ENCODE assay signal across 9 mouse cellular contexts in the genomic region with DNA sequence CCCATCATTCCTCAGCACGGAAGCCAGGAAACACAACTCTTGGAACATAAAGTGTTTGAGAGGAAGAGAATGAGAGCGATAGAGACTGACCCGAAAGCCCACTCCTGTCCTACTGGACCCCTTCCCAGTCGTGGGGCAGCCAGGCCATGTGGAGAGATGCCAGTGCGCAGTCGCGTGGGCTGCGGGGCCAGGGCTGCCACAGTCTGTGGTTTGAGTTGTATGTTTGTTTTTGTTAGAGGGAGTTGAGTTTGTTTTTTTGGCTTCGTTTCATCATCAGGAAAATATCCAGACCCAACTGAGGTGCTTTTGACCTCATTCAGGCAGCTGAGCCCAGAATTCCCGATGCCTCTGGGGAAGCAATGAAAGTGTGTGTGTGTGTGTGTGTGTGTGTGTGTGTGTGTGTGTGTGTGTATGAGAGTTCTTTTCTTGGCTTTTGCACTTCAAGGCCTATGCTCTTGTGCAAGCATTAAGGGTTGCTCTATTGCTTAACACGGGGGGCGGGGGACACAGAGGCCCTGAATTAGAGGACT. TPM values are rescaled to one million over a fixed set of nuclear protein-coding genes. Genes with fewer than 3 reads are reported as not detected.
DNase-seq lines count a peak whose midpoint lies in the region; ATAC-seq and TF ChIP-seq lines count a peak whose summit lies in the region.
"Had no signal": no experiment of that assay in that cellular context is flagged by ENCODE, and none has a peak within 500 bp of the region (broad histone marks: within the 10 kb centered on the region; RNA-seq: fewer than 3 reads in every experiment).

No protein-coding gene starts in this region.

- no peaks in the 10 kb centered on the region for H3K9me3 ChIP-seq in embryonic facial prominence, embryonic 11.5 days (replicated peaks; ENCODE audit: control insufficient read depth, low read length)
- no peaks in the 10 kb centered on the region for H3K9me3 ChIP-seq in lung, postnatal 0 days (ENCODE audit: low read length)
- no peaks in the 10 kb centered on the region for H3K9me3 ChIP-seq in forebrain, embryonic 15.5 days
- H3K9me3 ChIP-seq: midbrain, embryonic 12.5 days had no signal

- H3K4me3 ChIP-seq in embryonic facial prominence, embryonic 11.5 days (ENCODE audit: low read depth, low read length), result no peak overlapping the region
- no peak overlapping the region for H3K4me3 ChIP-seq in lung, postnatal 0 days (ENCODE audit: low read depth, low read length)
- H3K4me3 ChIP-seq in left cerebral cortex, adult 2 months, result no peak overlapping the region
- H3K4me3 ChIP-seq in forebrain, embryonic 15.5 days, result no peak overlapping the region
- H3K4me3 ChIP-seq: midbrain, embryonic 12.5 days had no signal

- WGBS in embryonic facial prominence, embryonic 11.5 days, result 64% methylated on average over 12 of the region's 12 CpGs
- WGBS in lung, postnatal 0 days, result 33% methylated on average over 12 of the region's 12 CpGs
- 81% methylated on average over 12 of the region's 12 CpGs for WGBS in forebrain, embryonic 15.5 days

- TF ChIP-seq CTCF in lung, postnatal 0 days (IDR thresholded peaks at IDR 0.05), result no peak
- TF ChIP-seq CTCF in left cerebral cortex, adult 2 months (IDR thresholded peaks at IDR 0.05), result no peak

- no peaks in the 10 kb centered on the region for H3K4me1 ChIP-seq in embryonic facial prominence, embryonic 11.5 days (ENCODE audit: control insufficient read depth, insufficient read depth, low read length)
- peaks cover 8% of the 10 kb centered on the region for H3K4me1 ChIP-seq in lung, postnatal 0 days (ENCODE audit: insufficient read depth, low read depth, low read length)
- no peaks in the 10 kb centered on the region for H3K4me1 ChIP-seq in forebrain, embryonic 15.5 days

- peak; percentile 14; the same call in 1 of the 2 replicates for TF ChIP-seq EP300 in lung, postnatal 0 days (IDR thresholded peaks at IDR 0.05)

- DNase-seq in adrenal gland, adult 2 months, result peak; percentile 67
- no peak for DNase-seq in adrenal gland, adult 18-20 months (ENCODE audit: low spot score in 2 of 2)
- peak; percentile 11 for DNase-seq in embryonic facial prominence, embryonic 11.5 days (ENCODE audit: low spot score)
- peak; percentile 75 to 76 for DNase-seq in heart, postnatal 10 days
- peak; percentile 70 for DNase-seq in lung, postnatal 0 days (ENCODE audit: low spot score)
- DNase-seq in left cerebral cortex, adult 2 months (ENCODE audit: extremely low spot score in 1 of 2, low spot score in 2 of 2), result no peak
- no peak for DNase-seq in c-Kit-positive CD71-positive TER-119-positive erythroid progenitor cells, embryonic 14.5 days (ENCODE audit: low spot score)

- no peak overlapping the region for H3K4me2 ChIP-seq in embryonic facial prominence, embryonic 11.5 days (ENCODE audit: low read depth, low read length)
- H3K4me2 ChIP-seq in lung, postnatal 0 days (replicated peaks; ENCODE audit: low read depth, low read length), result 0 out of 2 replicates have a peak overlapping the region, but pooled peaks have one; percentile 25
- no peak overlapping the region for H3K4me2 ChIP-seq in forebrain, embryonic 15.5 days (replicated peaks)
- H3K4me2 ChIP-seq: midbrain, embryonic 12.5 days had no signal

- H3K27me3 ChIP-seq in embryonic facial prominence, embryonic 11.5 days (ENCODE audit: control insufficient read depth, insufficient read depth, low read length), result no peaks in the 10 kb centered on the region
- H3K27me3 ChIP-seq in lung, postnatal 0 days (replicated peaks; ENCODE audit: insufficient read depth, low read length), result no peaks in the 10 kb centered on the region
- H3K27me3 ChIP-seq in forebrain, embryonic 15.5 days, result no peaks in the 10 kb centered on the region
- H3K27me3 ChIP-seq: midbrain, embryonic 12.5 days had no signal

- intact Hi-C loops in heart, postnatal 10 days (cut with DNase I), result loop anchor here (2.0 kb wide), 2 partner anchors 43 to 115 kb away; partner anchors contain the start of genes Gm10638 and Siah1a
- intact Hi-C loops in left cerebral cortex, adult 2 months (cut with DNase I), result no loop called here

- H3K36me3 ChIP-seq in embryonic facial prominence, embryonic 11.5 days (replicated peaks; ENCODE audit: control insufficient read depth, insufficient read depth, low read depth, low read length), result no peaks in the 10 kb centered on the region
- no peaks in the 10 kb centered on the region for H3K36me3 ChIP-seq in lung, postnatal 0 days (ENCODE audit: insufficient read depth, low read length)
- H3K36me3 ChIP-seq in forebrain, embryonic 15.5 days, result no peaks in the 10 kb centered on the region
- H3K36me3 ChIP-seq: midbrain, embryonic 12.5 days had no signal

- H3K27ac ChIP-seq in embryonic facial prominence, embryonic 11.5 days (replicated peaks; ENCODE audit: low read depth, low read length), result no peak overlapping the region
- peak overlapping the region; percentile 74 for H3K27ac ChIP-seq in lung, postnatal 0 days (ENCODE audit: low read length)
- no peak overlapping the region for H3K27ac ChIP-seq in left cerebral cortex, adult 2 months
- H3K27ac ChIP-seq in forebrain, embryonic 15.5 days (replicated peaks), result no peak overlapping the region
- H3K27ac ChIP-seq: midbrain, embryonic 12.5 days had no signal

- no peak overlapping the region for H3K9ac ChIP-seq in embryonic facial prominence, embryonic 11.5 days (replicated peaks; ENCODE audit: low read length)
- no peak overlapping the region for H3K9ac ChIP-seq in lung, postnatal 0 days (replicated peaks; ENCODE audit: low read depth)
- H3K9ac ChIP-seq in forebrain, embryonic 15.5 days (replicated peaks), result no peak overlapping the region
- H3K9ac ChIP-seq: midbrain, embryonic 12.5 days had no signal

- no peak for ATAC-seq in embryonic facial prominence, embryonic 11.5 days (replicated peaks; ENCODE audit: insufficient number of reproducible peaks, low FRiP score, low TSS enrichment, low read depth)
- ATAC-seq in lung, postnatal 0 days, result peak; percentile 75
- ATAC-seq in forebrain, embryonic 15.5 days (replicated peaks), result no peak

RNA-seq across cellular contexts. Expression of gene Siah1a, which starts 42.2 kb away (rescaled TPM):
- 10 to 100 TPM; 16.3 to 17.7 TPM for total RNA-seq in adrenal gland, adult 2 months (2021)
- polyA plus RNA-seq in adrenal gland, adult 2 months (2012; rRNA removed), result 10.9 and 12.5 TPM in 2 replicates
- total RNA-seq in adrenal gland, adult 18-20 months (2021), result 10 to 100 TPM; 16.9 to 17.4 TPM
- 74.9 and 84.7 TPM in 2 replicates for polyA plus RNA-seq in embryonic facial prominence, embryonic 11.5 days (2014; fragmentation: Nextera tagmentation; extraction: Ambion mirVana)
- 10 to 100 TPM; 25.9 to 27.9 TPM for total RNA-seq in heart, postnatal 10 days (2021)
- polyA plus RNA-seq in lung, postnatal 0 days (2015; fragmentation: Nextera tagmentation; extraction: Ambion mirVana), result 43.3 and 50.3 TPM in 2 replicates
- 10 to 100 TPM; 30.9 to 32.9 TPM for total RNA-seq in left cerebral cortex, adult 2 months (2021)
- polyA plus RNA-seq in forebrain, embryonic 15.5 days (2015; fragmentation: Nextera tagmentation; extraction: Ambion mirVana), result 108 and 112 TPM in 2 replicates

RNA-seq across cellular contexts. Expression of gene Gm10638, which starts 42.5 kb away (rescaled TPM):
- 1 to 10 TPM; 3.0 to 3.1 TPM for total RNA-seq in adrenal gland, adult 2 months (2021)
- polyA plus RNA-seq in adrenal gland, adult 2 months (2012; rRNA removed), result 5.7 and 10.2 TPM in 2 replicates
- 1 to 10 TPM; 2.6 to 4.5 TPM for total RNA-seq in adrenal gland, adult 18-20 months (2021)
- polyA plus RNA-seq in embryonic facial prominence, embryonic 11.5 days (2014; fragmentation: Nextera tagmentation; extraction: Ambion mirVana), result 4.3 and 5.2 TPM in 2 replicates
- total RNA-seq in heart, postnatal 10 days (2021), result 1 to 10 TPM; 3.5 to 3.9 TPM
- polyA plus RNA-seq in lung, postnatal 0 days (2015; fragmentation: Nextera tagmentation; extraction: Ambion mirVana), result 8.5 and 9.5 TPM in 2 replicates
- total RNA-seq in left cerebral cortex, adult 2 months (2021), result 1 to 10 TPM; 3.0 to 3.8 TPM
- polyA plus RNA-seq in forebrain, embryonic 15.5 days (2015; fragmentation: Nextera tagmentation; extraction: Ambion mirVana), result 8.7 and 12.0 TPM in 2 replicates

Comparison
In these comparisons a context has a peak if more than half of its experiments do, and no peak if none do; other contexts are left out.
1. DNase-seq: peak in adrenal gland, adult 2 months (single experiment), embryonic facial prominence, embryonic 11.5 days (single experiment), heart, postnatal 10 days (2 of 2) and lung, postnatal 0 days (single experiment); none in adrenal gland, adult 18-20 months (0 of 2), left cerebral cortex, adult 2 months (0 of 2) and c-Kit-positive CD71-positive TER-119-positive erythroid progenitor cells, embryonic 14.5 days (single experiment).